Mouse (Mus musculus): ENCODE data around the gene Spata5.

- TF ChIP-seq POLR2A (IDR thresholded peaks at IDR 0.05; ENCODE audit: low read depth, low read length) (no peak), CTCF (IDR thresholded peaks at IDR 0.05; ENCODE audit: extremely low read depth, insufficient read length, insufficient replicate concordance, low read depth, low read length) (peak; percentile 34; the same call in 1 of the 2 replicates)
Measured at GRCm38 (mm10) chr3:37414413-37414960, 5.2 kb upstream of the Spata5 start.

All from small intestine, adult 2 months (tissue).